24 mouse cellular contexts compared by ENCODE assay signal in genomic region chr19:29039334-29039733, GRCm38 (mm10). TPM values are rescaled to one million over a fixed set of nuclear protein-coding genes. Genes with fewer than 3 reads are reported as not detected.
DNase-seq lines count a peak whose midpoint lies in the region; ATAC-seq and TF ChIP-seq lines count a peak whose summit lies in the region.
"Had no signal": no experiment of that assay in that cellular context is flagged by ENCODE, and none has a peak within 500 bp of the region (broad histone marks: within the 10 kb centered on the region; RNA-seq: fewer than 3 reads in every experiment).

No protein-coding gene starts in this region.

- no peak for TF ChIP-seq EP300 in liver, postnatal 0 days (IDR thresholded peaks at IDR 0.05; ENCODE audit: low read depth)

- H3K9ac ChIP-seq in intestine, postnatal 0 days (ENCODE audit: low read depth, low read length) = no peak overlapping the region
- H3K9ac ChIP-seq in intestine, embryonic 16.5 days (ENCODE audit: low read depth, low read length) = no peak overlapping the region
- no peak overlapping the region for H3K9ac ChIP-seq in liver, postnatal 0 days (replicated peaks)
- no peak overlapping the region for H3K9ac ChIP-seq in liver, embryonic 11.5 days (ENCODE audit: low read depth, low read length)
- H3K9ac ChIP-seq in ES-E14 (ENCODE audit: insufficient read depth, low read depth, low read length, poor library complexity, severe bottlenecking) = no peak overlapping the region
- H3K9ac ChIP-seq in hindbrain, embryonic 12.5 days = no peak overlapping the region
- H3K9ac ChIP-seq: embryonic facial prominence, embryonic 13.5 days; forebrain, embryonic 15.5 days; heart, embryonic 15.5 days; kidney, embryonic 15.5 days; limb, embryonic 13.5 days; liver, embryonic 14.5 days; midbrain, embryonic 12.5 days had no signal

- no peaks in the 10 kb centered on the region for H3K4me1 ChIP-seq in intestine, postnatal 0 days (replicated peaks; ENCODE audit: control insufficient read depth, insufficient read depth, low read length)
- H3K4me1 ChIP-seq in intestine, embryonic 16.5 days (ENCODE audit: control insufficient read depth, insufficient read depth, low read length) = peaks cover 3% of the 10 kb centered on the region; the same call in 1 of the 2 replicates
- H3K4me1 ChIP-seq in liver, postnatal 0 days (ENCODE audit: insufficient read depth) = no peaks in the 10 kb centered on the region; the same call in 1 of the 2 replicates
- H3K4me1 ChIP-seq in liver, embryonic 11.5 days (replicated peaks; ENCODE audit: control insufficient read depth, insufficient read depth, low read length) = no peaks in the 10 kb centered on the region
- no peaks in the 10 kb centered on the region for H3K4me1 ChIP-seq in ES-E14 (ENCODE audit: control insufficient read depth in 2 of 2, insufficient read depth in 2 of 2, low read length in 2 of 2, poor library complexity in 1 of 2)
- peaks cover 3% of the 10 kb centered on the region; the same call in 1 of the 2 replicates for H3K4me1 ChIP-seq in hindbrain, embryonic 12.5 days
- H3K4me1 ChIP-seq: limb, embryonic 13.5 days had no signal

- peak; percentile 33 for TF ChIP-seq CTCF in intestine, postnatal 0 days (IDR thresholded peaks at IDR 0.05; ENCODE audit: low read depth)
- peak; percentile 23 for TF ChIP-seq CTCF in liver, postnatal 0 days (IDR thresholded peaks at IDR 0.05; ENCODE audit: low read depth)
- TF ChIP-seq CTCF in brain, embryonic 14.5 days (IDR thresholded peaks at IDR 0.05; ENCODE audit: borderline replicate concordance, extremely low read depth, insufficient read depth, insufficient read length) = peak; percentile 26; the same call in 1 of the 2 replicates

- ATAC-seq in intestine, postnatal 0 days = no peak
- no peak for ATAC-seq in intestine, embryonic 16.5 days
- no peak for ATAC-seq in liver, postnatal 0 days
- ATAC-seq in liver, embryonic 11.5 days (replicated peaks; ENCODE audit: low FRiP score) = no peak
- ATAC-seq in hindbrain, embryonic 12.5 days (ENCODE audit: low FRiP score) = no peak
- ATAC-seq: forebrain, embryonic 15.5 days had no signal

- no peak for TF ChIP-seq POLR2A in brain, embryonic 14.5 days (IDR thresholded peaks at IDR 0.05; ENCODE audit: borderline replicate concordance, extremely low read depth, insufficient read depth, insufficient read length, poor library complexity, severe bottlenecking)

- H3K27me3 ChIP-seq in intestine, postnatal 0 days (replicated peaks; ENCODE audit: control insufficient read depth, insufficient read depth, low read length) = no peaks in the 10 kb centered on the region
- H3K27me3 ChIP-seq in intestine, embryonic 16.5 days (replicated peaks; ENCODE audit: control insufficient read depth, insufficient read depth, low read length) = no peaks in the 10 kb centered on the region
- H3K27me3 ChIP-seq in liver, postnatal 0 days (ENCODE audit: insufficient read depth, low read length) = no peaks in the 10 kb centered on the region
- no peaks in the 10 kb centered on the region for H3K27me3 ChIP-seq in liver, embryonic 11.5 days (replicated peaks; ENCODE audit: control insufficient read depth, insufficient read depth, low read length)
- H3K27me3 ChIP-seq in hindbrain, embryonic 12.5 days = no peaks in the 10 kb centered on the region
- H3K27me3 ChIP-seq: CH12.LX; embryonic facial prominence, embryonic 13.5 days; forebrain, embryonic 15.5 days; heart, embryonic 15.5 days; kidney, embryonic 15.5 days; limb, embryonic 13.5 days; megakaryocyte, embryonic 14.5 days; midbrain, embryonic 12.5 days had no signal

- H3K27ac ChIP-seq in intestine, postnatal 0 days (ENCODE audit: low read depth, low read length) = no peak overlapping the region
- no peak overlapping the region for H3K27ac ChIP-seq in intestine, embryonic 16.5 days (ENCODE audit: low read length)
- H3K27ac ChIP-seq in liver, postnatal 0 days (ENCODE audit: low read depth) = no peak overlapping the region
- no peak overlapping the region for H3K27ac ChIP-seq in liver, embryonic 11.5 days (ENCODE audit: low read depth, low read length)
- no peak overlapping the region for H3K27ac ChIP-seq in ES-E14 (ENCODE audit: insufficient read depth, low read depth, low read length, poor library complexity, severe bottlenecking)
- H3K27ac ChIP-seq in hindbrain, embryonic 12.5 days = no peak overlapping the region
- H3K27ac ChIP-seq: embryonic facial prominence, embryonic 13.5 days; forebrain, embryonic 10.5 days; forebrain, embryonic 15.5 days; heart, embryonic 15.5 days; kidney, embryonic 15.5 days; limb, embryonic 13.5 days; liver, embryonic 14.5 days; midbrain, embryonic 12.5 days had no signal

- no peak overlapping the region for H3K4me2 ChIP-seq in intestine, postnatal 0 days (replicated peaks; ENCODE audit: low read depth)
- no peak overlapping the region for H3K4me2 ChIP-seq in intestine, embryonic 16.5 days (ENCODE audit: low read depth, low read length)
- H3K4me2 ChIP-seq in liver, postnatal 0 days (ENCODE audit: low read depth, low read length) = no peak overlapping the region
- H3K4me2 ChIP-seq in liver, embryonic 11.5 days = no peak overlapping the region
- H3K4me2 ChIP-seq in hindbrain, embryonic 12.5 days (replicated peaks) = no peak overlapping the region
- H3K4me2 ChIP-seq: embryonic facial prominence, embryonic 13.5 days; forebrain, embryonic 15.5 days; heart, embryonic 15.5 days; kidney, embryonic 15.5 days; limb, embryonic 13.5 days; midbrain, embryonic 12.5 days had no signal

- in situ Hi-C loops in ES-E14 (cut with MboI; ENCODE audit: low sequenced_read_pairs in 2 of 2, unreplicated experiment in 2 of 2) = no loop called here

- DNase-seq in liver, postnatal 0 days = no peak
- DNase-seq in liver, embryonic 11.5 days (ENCODE audit: low spot score) = no peak
- no peak for DNase-seq in ES-E14 (ENCODE audit: low read depth, low spot score)
- DNase-seq in brain, embryonic 14.5 days (ENCODE audit: low read depth) = no peak
- no peak for DNase-seq in lung, adult 18-20 months
- DNase-seq: adrenal gland, adult 8-10 months; cerebellum, postnatal 10 days; gastrocnemius, postnatal 10 days; kidney, adult 11 months; layer of hippocampus, adult 9-11 months; lung, postnatal 4 days had no signal

- H3K36me3 ChIP-seq in intestine, postnatal 0 days (ENCODE audit: control insufficient read depth, insufficient read depth) = peaks cover 15% of the 10 kb centered on the region
- H3K36me3 ChIP-seq in intestine, embryonic 16.5 days (ENCODE audit: control insufficient read depth, insufficient read depth, low read length) = no peaks in the 10 kb centered on the region
- H3K36me3 ChIP-seq in liver, postnatal 0 days (replicated peaks; ENCODE audit: insufficient read depth, low read length) = peaks cover 11% of the 10 kb centered on the region
- peaks cover 16% of the 10 kb centered on the region for H3K36me3 ChIP-seq in liver, embryonic 11.5 days (ENCODE audit: control insufficient read depth, insufficient read depth, low read length)
- H3K36me3 ChIP-seq in ES-E14 (ENCODE audit: control insufficient read depth, insufficient read depth, low read length, poor library complexity, severe bottlenecking) = no peaks in the 10 kb centered on the region
- peaks cover 27% of the 10 kb centered on the region; the same call in 1 of the 2 replicates for H3K36me3 ChIP-seq in hindbrain, embryonic 12.5 days

- no peak overlapping the region for H3K4me3 ChIP-seq in intestine, postnatal 0 days (ENCODE audit: low read depth, low read length)
- no peak overlapping the region for H3K4me3 ChIP-seq in intestine, embryonic 16.5 days (ENCODE audit: low read length)
- no peak overlapping the region for H3K4me3 ChIP-seq in liver, postnatal 0 days (ENCODE audit: low read depth, low read length)
- H3K4me3 ChIP-seq in liver, embryonic 11.5 days (ENCODE audit: low read depth, low read length) = no peak overlapping the region
- H3K4me3 ChIP-seq in ES-E14 (ENCODE audit: insufficient read depth in 1 of 2, low read depth in 1 of 2, low read length in 2 of 2, poor library complexity in 1 of 2, severe bottlenecking in 1 of 2) = no peak overlapping the region
- no peak overlapping the region for H3K4me3 ChIP-seq in hindbrain, embryonic 12.5 days
- H3K4me3 ChIP-seq: embryonic facial prominence, embryonic 13.5 days; forebrain, embryonic 10.5 days; forebrain, embryonic 15.5 days; heart, embryonic 15.5 days; kidney, embryonic 15.5 days; limb, embryonic 13.5 days; megakaryocyte, embryonic 14.5 days; midbrain, embryonic 12.5 days had no signal

- no peaks in the 10 kb centered on the region for H3K9me3 ChIP-seq in intestine, postnatal 0 days (ENCODE audit: control insufficient read depth)
- H3K9me3 ChIP-seq in intestine, embryonic 16.5 days (ENCODE audit: control insufficient read depth, low read length) = no peaks in the 10 kb centered on the region
- no peaks in the 10 kb centered on the region for H3K9me3 ChIP-seq in liver, postnatal 0 days (ENCODE audit: low read length)
- no peaks in the 10 kb centered on the region for H3K9me3 ChIP-seq in liver, embryonic 11.5 days (ENCODE audit: control insufficient read depth, low read length)
- no peaks in the 10 kb centered on the region for H3K9me3 ChIP-seq in ES-E14 (ENCODE audit: control insufficient read depth, insufficient read depth, low read depth, low read length)
- peaks cover 3% of the 10 kb centered on the region; the same call in 1 of the 2 replicates for H3K9me3 ChIP-seq in hindbrain, embryonic 12.5 days (replicated peaks)
- H3K9me3 ChIP-seq: embryonic facial prominence, embryonic 13.5 days; forebrain, embryonic 15.5 days; heart, embryonic 15.5 days; kidney, embryonic 15.5 days had no signal

TF ChIP-seq in ES-E14, 5 proteins besides CTCF, POLR2A, EP300 and RAD21 (continues in another document):
- TF ChIP-seq ZC3H11A (IDR thresholded peaks at IDR 0.05; ENCODE audit: borderline replicate concordance, low read depth, low read length) = peak; percentile 53

RNA-seq across cellular contexts. Expression of gene Ak3, which starts 8.4 kb away (rescaled TPM):
- 70.4 and 73.9 TPM in 2 replicates for polyA plus RNA-seq in intestine, postnatal 0 days (2015; fragmentation: Nextera tagmentation; extraction: Ambion mirVana)
- 104 and 115 TPM in 2 replicates for polyA plus RNA-seq in intestine, embryonic 16.5 days (2015; fragmentation: Nextera tagmentation; extraction: Ambion mirVana)
- 48.1 and 49.9 TPM in 2 replicates for polyA plus RNA-seq in liver, postnatal 0 days (2015; fragmentation: Nextera tagmentation; extraction: Ambion mirVana)
- polyA plus RNA-seq in liver, embryonic 11.5 days (2014; fragmentation: Nextera tagmentation; extraction: Ambion mirVana) = 90.6 and 98.4 TPM in 2 replicates
- total RNA-seq in ES-E14 (2012; rRNA removed) = 13.8 and 14.0 TPM in 2 replicates
- 32.7 and 39.0 TPM in 2 replicates for polyA plus RNA-seq in brain, embryonic 14.5 days (2012; rRNA removed)
- polyA plus RNA-seq in hindbrain, embryonic 12.5 days (2016; fragmentation: Nextera tagmentation; extraction: Ambion mirVana) = 69.3 and 75.5 TPM in 2 replicates

RNA-seq across cellular contexts. Expression of gene Cdc37l1, which starts 49.2 kb away (rescaled TPM):
- 19.7 and 23.9 TPM in 2 replicates for polyA plus RNA-seq in intestine, postnatal 0 days (2015; fragmentation: Nextera tagmentation; extraction: Ambion mirVana)
- 27.0 and 27.2 TPM in 2 replicates for polyA plus RNA-seq in intestine, embryonic 16.5 days (2015; fragmentation: Nextera tagmentation; extraction: Ambion mirVana)
- 10.0 and 10.2 TPM in 2 replicates for polyA plus RNA-seq in liver, postnatal 0 days (2015; fragmentation: Nextera tagmentation; extraction: Ambion mirVana)
- polyA plus RNA-seq in liver, embryonic 11.5 days (2014; fragmentation: Nextera tagmentation; extraction: Ambion mirVana) = 27.9 and 29.6 TPM in 2 replicates
- 46.8 and 52.7 TPM in 2 replicates for total RNA-seq in ES-E14 (2012; rRNA removed)
- polyA plus RNA-seq in brain, embryonic 14.5 days (2012; rRNA removed) = 44.0 and 46.5 TPM in 2 replicates
- 58.1 and 58.5 TPM in 2 replicates for polyA plus RNA-seq in hindbrain, embryonic 12.5 days (2016; fragmentation: Nextera tagmentation; extraction: Ambion mirVana)
